Mouse (Mus musculus) testis, adult 2 months (tissue): Measurements from ENCODE around the gene Pex5. TPM values are rescaled to one million over a fixed set of nuclear protein-coding genes. Genes with fewer than 3 reads are reported as not detected.

Experiments used
- H3K27ac ChIP-seq: fragments of 200-500 bp; 2 replicates; pipeline ENCODE4 v1.5.1; 2012; ENCODE audit warnings: low read depth, low read length; ENCODE audit not compliant: control insufficient read depth, insufficient read depth
- H3K27me3 ChIP-seq: fragments of 200-500 bp; 2 replicates; pipeline ENCODE4 v1.6.1; 2012; ENCODE audit warnings: mild to moderate bottlenecking, low read length, moderate library complexity; ENCODE audit not compliant: control insufficient read depth, insufficient read depth
- H3K36me3 ChIP-seq: fragments of 200-500 bp; 2 replicates; pipeline ENCODE4 v1.6.1; 2012; ENCODE audit warnings: mild to moderate bottlenecking, low read length; ENCODE audit not compliant: control insufficient read depth, insufficient read depth
- H3K4me1 ChIP-seq: fragments of 200-500 bp; 2 replicates; pipeline ENCODE4 v1.6.1; 2012; ENCODE audit warnings: low read length; ENCODE audit not compliant: control insufficient read depth, insufficient read depth
- H3K4me3 ChIP-seq: fragments of 200-500 bp; 2 replicates; pipeline ENCODE4 v1.5.1; 2012; ENCODE audit warnings: low read depth, mild to moderate bottlenecking, low read length, moderate library complexity, mixed read lengths; ENCODE audit not compliant: control insufficient read depth
- CTCF ChIP-seq: fragments of 200-500 bp; IDR thresholded peaks from 2 replicates; pipeline ENCODE4 v1.5.1; 2012; ENCODE audit warnings: low read depth, mild to moderate bottlenecking, inconsistent platforms, low read length, moderate library complexity; ENCODE audit not compliant: control insufficient read depth, insufficient read depth, insufficient replicate concordance
- POLR2A ChIP-seq: fragments of 200-500 bp; IDR thresholded peaks from 2 replicates; pipeline ENCODE4 v1.6.1; 2012; ENCODE audit warnings: low read depth, mild to moderate bottlenecking, inconsistent platforms, low read length, moderate library complexity; ENCODE audit not compliant: control insufficient read depth
- polyA plus RNA-seq: library from polyadenylated mRNA; depleted of rRNA; stranded (reverse); fragments of >200 nt; gene quantifications from 2 replicates; pipeline ENCODE4 v1.2.3, GENCODE M21; 2012

Gene Pex5
- polyA plus RNA-seq, 1 experiment: 33.2 TPM

- Histone ChIP-seq H3K27me3 (no peaks in the 10 kb centered on the region), H3K27ac (no peak overlapping the region), H3K4me3 (no peak overlapping the region), H3K4me1 (peaks cover 5% of the 10 kb centered on the region), H3K36me3 (no peaks in the 10 kb centered on the region)
- TF ChIP-seq POLR2A (no peak), CTCF (no peak)
These were observed 21.4 kb upstream of the Pex5 start for GRCm38 (mm10) chr6:124436245-124436644.

- Histone ChIP-seq H3K4me1 (no peaks in the 10 kb centered on the region), H3K4me3 (no peak overlapping the region), H3K27ac (no peak overlapping the region), H3K27me3 (no peaks in the 10 kb centered on the region), H3K36me3 (no peaks in the 10 kb centered on the region)
- TF ChIP-seq CTCF (no peak), POLR2A (no peak)
These were observed 20.3 kb upstream of the Pex5 start for GRCm38 (mm10) chr6:124435173-124435572.

GRCm38 (mm10) chr6:124433688-124434324 is 18.9 kb upstream of the Pex5 start:
- no peak for TF ChIP-seq POLR2A
- Histone ChIP-seq H3K4me3 (no peak overlapping the region), H3K27ac (no peak overlapping the region), H3K27me3 (no peaks in the 10 kb centered on the region), H3K4me1 (no peaks in the 10 kb centered on the region), H3K36me3 (no peaks in the 10 kb centered on the region)

- Histone ChIP-seq H3K36me3 (no peaks in the 10 kb centered on the region), H3K27ac (no peak overlapping the region), H3K4me1 (no peaks in the 10 kb centered on the region), H3K27me3 (no peaks in the 10 kb centered on the region), H3K4me3 (no peak overlapping the region)
- TF ChIP-seq POLR2A (no peak), CTCF (no peak)
These were observed 16.1 kb upstream of the Pex5 start for GRCm38 (mm10) chr6:124430784-124431495.

- Histone ChIP-seq H3K27me3 (no peaks in the 10 kb centered on the region), H3K27ac (no peak overlapping the region), H3K36me3 (no peaks in the 10 kb centered on the region), H3K4me3 (no peak overlapping the region), H3K4me1 (no peaks in the 10 kb centered on the region)
- TF ChIP-seq CTCF: no peak
- no peak for TF ChIP-seq POLR2A
These were observed 15.5 kb upstream of the Pex5 start for GRCm38 (mm10) chr6:124430379-124430778.

- H3K4me3 ChIP-seq: no peak overlapping the region
- H3K36me3 ChIP-seq: no peaks in the 10 kb centered on the region
- no peaks in the 10 kb centered on the region for H3K4me1 ChIP-seq
- TF ChIP-seq POLR2A: no peak
- no peak for TF ChIP-seq CTCF
- no peak overlapping the region for H3K27ac ChIP-seq
- H3K27me3 ChIP-seq: no peaks in the 10 kb centered on the region
These were observed 13.1 kb upstream of the Pex5 start for GRCm38 (mm10) chr6:124427791-124428576.

GRCm38 (mm10) chr6:124427289-124427688 is 12.4 kb upstream of the Pex5 start:
- TF ChIP-seq CTCF (no peak), POLR2A (no peak)
- no peaks in the 10 kb centered on the region for H3K4me1 ChIP-seq
- H3K36me3 ChIP-seq: no peaks in the 10 kb centered on the region
- H3K4me3 ChIP-seq: no peak overlapping the region
- no peaks in the 10 kb centered on the region for H3K27me3 ChIP-seq
- H3K27ac ChIP-seq: no peak overlapping the region
